Mouse (Mus musculus) cortical plate, adult 2 months (tissue): ENCODE measurements around the gene Nrd1.

Experiments
- CTCF ChIP-seq: fragments of 200-500 bp; IDR thresholded peaks from 2 replicates; pipeline ENCODE4 v1.5.1; 2011; ENCODE audit warnings: mild to moderate bottlenecking, control low read depth, low read length; ENCODE audit not compliant: insufficient read depth; ENCODE audit errors: extremely low read depth
- POLR2A ChIP-seq: fragments of 200-500 bp; IDR thresholded peaks from 2 replicates; pipeline ENCODE4 v1.6.1; 2011; ENCODE audit warnings: mild to moderate bottlenecking, low read length, control low read depth; ENCODE audit not compliant: insufficient read depth; ENCODE audit errors: extremely low read depth

GRCm38 (mm10) chr4:109094269-109094668, 93.8 kb downstream of the Nrd1 start:
- TF ChIP-seq POLR2A (no peak), CTCF (no peak)
